Mouse (Mus musculus): ENCODE results near the gene Atp13a3. TPM values are rescaled to one million over a fixed set of nuclear protein-coding genes. Genes with fewer than 3 reads are reported as not detected.
"Not testable (repeated sequence)": the region's sequence is repeated elsewhere in the genome, so short reads cannot be mapped to it uniquely, and the experiment has no call there.

Gene Atp13a3
- total RNA-seq, 2 experiments from 2014 or later, result 59.8 to 65.4 TPM

DNA sequence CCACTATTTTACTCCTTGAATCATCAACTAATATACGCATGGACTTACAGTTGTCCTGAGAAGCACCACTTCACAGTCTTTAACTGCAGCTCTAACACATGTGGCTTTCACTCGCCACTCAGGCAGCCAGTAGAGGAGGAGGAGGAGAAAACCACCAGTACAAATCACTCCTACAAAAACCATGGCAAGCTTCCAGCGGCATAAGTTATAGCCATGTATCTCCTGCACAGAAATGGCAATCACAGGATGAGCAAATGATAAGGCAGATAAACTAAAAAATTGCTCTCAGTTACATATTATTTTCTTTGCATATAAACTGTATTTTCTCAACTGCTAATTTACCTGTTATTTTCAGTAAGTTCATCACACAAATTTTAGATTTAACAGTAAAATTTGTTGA is 43.2 kb downstream of the Atp13a3 start:
- no peak for DNase-seq (ENCODE audit: low spot score in 2 of 2)

DNA sequence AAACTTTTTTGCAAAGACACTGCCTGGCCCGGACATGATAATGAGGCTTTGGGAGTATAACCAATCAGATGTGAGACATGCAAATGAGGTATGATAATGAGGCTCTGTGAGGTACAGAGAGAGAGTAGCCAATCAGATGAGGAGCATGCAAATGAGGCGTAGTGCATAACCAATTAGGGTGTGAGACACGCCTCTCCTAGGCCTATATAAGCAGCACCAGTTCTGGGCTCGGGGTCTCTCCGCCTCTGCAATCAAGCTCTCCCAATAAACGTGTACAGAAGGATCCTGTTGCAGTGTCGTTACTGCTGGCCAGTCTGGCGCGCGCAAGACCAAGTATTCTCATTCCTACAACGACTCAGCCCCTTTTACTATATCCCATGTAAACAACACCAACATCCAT is 52.3 kb downstream of the Atp13a3 start:
- DNase-seq (ENCODE audit: low spot score in 2 of 2), result not testable (repeated sequence)

DNA sequence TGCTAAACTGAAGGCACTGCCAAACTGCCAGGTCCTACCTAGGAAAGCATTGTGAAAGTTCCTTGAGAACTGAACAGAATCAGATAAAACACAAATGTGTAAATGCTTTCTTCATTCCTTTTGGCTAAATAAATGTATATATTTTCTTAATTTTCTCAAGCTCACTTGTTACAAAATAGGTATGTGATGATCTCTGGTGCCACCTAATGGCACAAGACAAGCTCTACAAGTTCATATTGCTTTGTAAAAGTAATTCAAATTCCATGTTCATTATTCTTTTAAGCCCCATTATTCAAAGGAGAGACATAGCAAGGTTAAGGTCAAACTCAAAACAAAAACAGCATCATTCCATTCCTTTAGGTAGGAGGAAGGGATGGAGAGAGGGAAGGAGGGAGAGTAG is 91.5 kb downstream of the Atp13a3 start:
- DNase-seq (ENCODE audit: low spot score in 2 of 2), result no peak

DNA sequence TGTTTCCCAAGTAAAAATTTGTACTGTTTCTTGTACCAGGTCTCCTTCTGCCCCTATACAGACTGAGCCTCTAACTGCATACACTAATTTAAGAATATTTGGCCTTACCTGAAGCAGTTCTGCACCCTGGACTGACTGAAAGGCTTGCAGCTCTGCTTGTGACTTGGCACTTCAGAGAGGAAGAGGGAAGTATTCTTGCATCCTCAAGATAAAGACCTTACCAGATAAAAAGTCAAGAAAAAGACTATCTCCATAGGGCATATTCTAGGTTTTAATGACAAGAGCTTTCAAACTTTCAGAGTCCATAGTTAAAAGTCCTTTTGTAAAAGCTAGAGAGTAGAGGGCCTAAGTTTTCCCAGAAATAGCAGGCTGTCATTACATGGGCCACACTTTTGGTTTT is 95.1 kb downstream of the Atp13a3 start, which contains the start of gene Gp5:
Gene Gp5, minus strand, starts transcription at position 133 of the 400 bp plus-strand sequence.
- no peak for DNase-seq (ENCODE audit: low spot score in 2 of 2)

DNA sequence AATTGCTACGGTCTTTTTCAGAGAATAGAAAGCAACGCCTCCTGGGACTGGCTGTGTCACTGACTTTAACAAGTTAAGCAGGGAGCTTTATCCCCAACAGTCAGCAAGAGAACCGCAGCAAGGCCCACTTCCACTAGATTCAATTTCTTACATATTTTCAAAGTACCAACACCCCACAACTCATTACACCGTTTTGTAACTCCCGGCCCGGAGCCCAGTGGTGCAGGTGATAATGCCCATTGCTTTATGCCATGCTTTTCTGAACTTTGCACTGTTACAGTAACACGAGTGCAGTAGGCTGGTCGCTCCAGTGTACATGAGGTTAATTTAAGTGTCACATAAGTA is 95.6 kb downstream of the Atp13a3 start:
- no peak for DNase-seq (ENCODE audit: low spot score in 2 of 2)

DNA sequence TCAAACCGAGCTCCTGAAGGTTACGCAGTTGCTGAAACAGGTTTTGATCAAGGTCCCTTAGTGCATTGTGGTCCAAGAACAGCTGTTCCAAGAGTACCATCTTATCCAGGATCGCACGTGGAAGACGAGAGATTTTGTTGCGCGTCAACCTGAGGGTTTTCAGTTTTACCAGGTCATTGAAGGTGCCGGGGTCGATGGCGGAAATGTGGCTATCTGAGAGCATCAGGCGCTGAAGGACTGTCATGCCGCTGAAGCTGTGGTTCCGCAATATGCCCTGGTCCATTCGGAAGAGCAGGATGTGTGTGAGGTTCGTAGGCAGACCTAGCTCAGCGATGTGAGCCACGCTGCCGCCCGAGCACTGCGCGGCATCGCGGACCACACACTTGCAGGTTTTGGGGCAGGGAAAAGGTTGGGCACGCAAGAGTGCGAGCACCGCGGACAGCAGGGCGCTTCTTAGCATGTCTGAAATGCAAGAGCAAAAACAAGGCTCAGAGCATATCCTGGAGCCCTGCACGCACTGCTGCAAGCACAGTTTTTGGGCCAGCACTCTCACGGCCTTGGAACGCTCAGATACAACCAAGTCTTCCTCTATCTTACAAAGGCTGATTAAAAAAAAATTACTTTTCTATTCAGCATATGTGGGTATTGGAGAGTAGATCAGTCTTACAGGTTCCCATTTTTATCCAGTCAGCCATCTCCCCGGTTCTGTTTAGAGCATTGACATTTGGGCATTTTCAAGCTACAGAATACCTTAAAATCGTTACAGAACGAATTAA is 96.2 kb downstream of the Atp13a3 start:
- no peak for DNase-seq (ENCODE audit: low spot score in 2 of 2)

DNA sequence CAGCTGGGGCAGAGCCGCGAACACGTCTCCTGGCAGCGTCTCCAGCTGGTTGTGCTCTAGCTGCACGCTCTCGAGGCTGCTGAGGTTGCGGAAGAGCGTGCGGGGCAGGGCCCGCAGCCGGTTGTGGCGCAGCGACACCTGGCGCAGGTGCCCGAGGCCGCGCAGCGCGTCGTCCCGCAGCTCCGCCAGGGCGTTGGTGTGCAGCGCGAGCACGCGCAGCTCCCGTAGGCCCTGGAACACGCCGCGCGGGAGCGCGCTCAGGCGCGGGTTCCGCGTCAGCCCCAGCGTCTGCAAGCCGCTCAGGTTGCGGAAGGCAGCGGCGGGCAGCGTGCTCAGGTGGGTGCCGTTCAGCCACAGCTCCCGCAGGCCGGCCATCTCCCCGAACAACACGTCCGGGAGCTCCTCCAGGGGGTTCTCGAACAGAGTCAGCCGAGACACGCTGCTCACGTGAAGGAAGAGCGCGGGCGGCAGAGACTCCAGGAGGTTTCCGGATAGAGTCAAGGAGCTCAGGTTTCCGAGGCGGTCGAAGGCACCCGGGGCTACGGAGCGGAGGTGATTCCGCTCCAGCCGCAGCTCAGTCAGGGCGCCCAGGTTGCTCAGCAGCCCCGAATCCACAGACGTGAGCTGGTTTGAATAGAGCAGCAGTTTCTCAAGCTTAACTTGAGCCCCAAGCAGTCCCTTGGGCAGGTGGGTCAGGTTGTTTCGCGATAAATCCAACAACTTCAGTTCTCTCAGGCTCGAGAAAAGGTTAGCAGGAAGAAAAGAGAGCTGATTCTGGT is 97.0 kb downstream of the Atp13a3 start:
- peak in 1 of 2 experiments; percentile 8 for DNase-seq (ENCODE audit: low spot score in 2 of 2)

DNA sequence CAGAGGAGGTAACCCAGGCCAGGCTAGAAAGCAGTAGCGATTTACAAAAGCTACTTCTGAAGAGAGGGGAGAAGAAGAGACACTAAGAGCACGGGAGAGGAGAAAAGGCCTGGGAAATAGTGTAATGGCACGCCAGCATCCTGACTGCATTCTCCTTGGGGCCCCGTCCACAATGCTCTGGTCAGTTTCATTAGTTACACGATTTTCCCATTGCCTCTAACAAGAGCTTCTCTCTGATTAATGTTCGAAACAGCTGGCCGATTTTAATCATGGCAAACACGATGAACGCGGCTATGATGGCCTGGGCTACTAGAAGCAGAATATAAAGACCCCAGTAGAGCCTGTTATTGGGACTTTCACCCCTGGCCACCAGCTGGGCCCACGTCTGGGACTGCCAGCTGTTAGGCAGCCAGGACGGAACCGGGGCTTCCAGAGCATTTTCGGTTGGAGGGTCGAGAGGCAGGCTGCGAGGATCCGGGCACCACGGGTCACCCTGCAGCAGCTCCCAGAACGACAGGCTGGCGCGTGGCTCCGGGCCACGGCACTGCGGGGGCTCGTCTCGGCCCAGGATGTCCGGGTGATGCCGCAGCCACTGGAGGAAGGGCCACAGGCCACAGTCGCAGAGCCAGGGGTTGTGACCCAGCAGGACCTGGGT is 97.7 kb downstream of the Atp13a3 start:
- no peak for DNase-seq (ENCODE audit: low spot score in 2 of 2)

DNA sequence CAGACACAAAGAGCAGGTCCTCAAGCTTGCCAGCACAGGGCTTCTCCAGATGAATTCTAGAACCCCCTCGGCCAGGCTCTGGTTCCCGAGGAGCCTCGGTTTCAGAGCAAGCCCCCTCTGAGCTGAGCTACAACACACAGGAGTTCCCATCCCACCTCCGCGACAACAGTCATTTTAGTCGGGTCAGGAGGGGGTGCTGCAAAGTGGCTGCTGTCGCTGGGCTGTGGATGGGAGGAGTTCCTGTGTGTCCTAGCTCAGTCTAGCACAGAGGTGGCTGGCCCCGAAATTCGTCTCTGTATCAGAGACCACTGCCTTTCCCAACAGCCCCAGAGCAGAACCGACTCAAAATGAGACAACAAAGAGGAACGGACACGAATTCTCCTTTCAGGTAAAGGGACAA is 98.5 kb downstream of the Atp13a3 start:
- no peak for DNase-seq (ENCODE audit: low spot score in 2 of 2)

DNA sequence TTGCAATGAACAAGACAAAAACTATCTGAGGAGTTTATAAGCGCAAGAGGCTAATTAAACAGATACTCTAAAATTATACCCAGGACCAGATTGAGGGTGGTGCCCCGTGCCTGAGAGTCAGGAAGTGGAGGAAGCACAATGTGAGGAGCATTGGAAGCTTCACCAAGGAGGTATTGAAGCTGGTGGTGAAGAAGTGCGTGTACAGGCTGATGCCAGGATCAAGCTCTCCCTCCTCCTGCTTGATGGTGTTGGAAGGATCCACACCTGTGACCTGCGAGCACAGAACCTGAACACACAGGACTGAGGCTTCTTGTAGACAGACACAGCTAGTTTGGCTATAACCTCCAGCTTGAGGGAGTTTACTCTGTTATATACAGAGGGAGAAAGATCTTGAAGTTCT is 99.7 kb downstream of the Atp13a3 start:
- no peak for DNase-seq (ENCODE audit: low spot score in 2 of 2)

DNA sequence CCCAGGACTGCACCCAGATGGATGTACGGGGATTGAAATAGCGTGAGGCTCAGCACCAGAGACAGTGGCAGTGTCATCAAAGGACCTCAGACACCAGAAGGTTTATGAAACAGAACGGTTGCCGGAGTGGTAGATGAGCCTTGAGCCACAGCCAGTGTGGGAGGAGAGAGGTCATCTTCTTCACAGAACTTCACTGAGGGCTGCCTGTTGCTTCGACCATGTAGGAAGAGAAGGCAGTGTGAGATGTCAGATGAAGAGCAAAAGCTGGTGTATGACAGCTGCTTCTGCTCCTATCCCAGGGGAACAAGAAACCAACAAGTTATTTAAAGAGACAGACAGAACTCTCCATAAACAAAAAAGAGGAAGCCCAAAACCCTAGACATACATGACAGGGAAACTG is 101.5 kb downstream of the Atp13a3 start:
- no peak for DNase-seq (ENCODE audit: low spot score in 2 of 2)

DNA sequence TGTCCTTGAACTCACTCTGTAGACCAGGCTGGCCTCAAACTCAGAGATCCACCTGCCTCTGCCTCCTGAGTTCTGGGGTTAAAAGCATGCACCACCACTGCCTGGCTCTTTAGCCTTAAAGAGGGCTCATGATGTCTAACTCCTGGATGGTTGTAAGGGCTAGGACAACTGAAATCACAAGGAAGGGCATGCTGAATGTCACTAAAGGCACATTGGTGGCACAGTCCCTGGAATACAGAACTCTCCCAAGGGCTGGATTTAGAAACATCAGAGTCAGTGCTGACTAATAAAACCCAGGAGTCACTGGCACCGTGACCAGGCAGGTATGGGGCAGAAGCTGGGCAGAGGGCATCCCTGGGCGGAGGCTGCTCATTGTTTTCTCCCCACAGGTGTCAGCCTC is 102.4 kb downstream of the Atp13a3 start:
- no peak for DNase-seq (ENCODE audit: low spot score in 2 of 2)

DNA sequence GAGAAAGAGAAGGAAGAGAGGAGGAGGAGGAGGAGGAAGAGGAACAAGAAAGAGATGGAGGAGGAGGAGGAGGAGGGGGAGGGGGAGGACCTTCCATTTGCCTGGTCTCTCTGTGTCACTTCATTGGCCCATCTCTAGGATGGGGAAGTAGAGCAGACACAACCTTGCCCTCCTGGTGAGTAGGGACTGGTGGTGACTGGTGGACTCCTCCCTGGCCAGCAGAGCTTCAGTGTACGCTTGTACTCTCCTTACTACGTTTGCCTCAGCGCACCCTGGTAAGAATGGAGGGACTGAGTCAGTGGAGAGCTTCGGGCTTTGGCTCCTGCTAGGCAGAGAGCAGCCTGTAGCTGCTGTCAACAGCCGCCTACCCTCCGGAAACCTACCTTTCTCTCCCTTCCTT is 103.1 kb downstream of the Atp13a3 start:
- DNase-seq (ENCODE audit: low spot score in 2 of 2), result no peak

DNA sequence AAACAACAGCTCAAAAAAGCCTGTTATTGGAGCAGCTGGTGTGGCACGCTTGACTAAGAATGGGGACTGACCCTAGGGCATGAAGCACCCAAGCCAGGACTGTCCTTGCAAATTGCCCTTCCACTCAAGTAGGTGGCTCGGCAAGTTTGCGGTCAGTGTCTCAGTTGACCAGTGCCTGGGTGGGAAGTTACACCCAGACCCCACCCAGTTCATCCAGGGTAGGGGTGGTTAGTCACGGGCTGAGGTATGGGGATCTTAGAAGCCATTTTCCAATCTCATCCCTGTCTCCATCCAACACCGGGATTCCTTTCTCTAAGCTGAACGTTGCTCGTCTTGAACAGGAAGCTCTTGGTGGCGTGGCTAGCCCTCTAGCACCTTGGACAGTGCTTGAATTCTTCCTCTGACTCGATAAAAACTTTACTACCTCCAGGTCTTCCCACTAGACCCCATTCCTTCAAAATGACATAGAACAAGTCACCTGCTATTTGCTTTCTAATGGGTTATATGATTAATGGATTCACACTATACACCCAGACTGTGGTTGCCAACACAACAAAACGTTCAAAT is 106.0 kb downstream of the Atp13a3 start:
- no peak for DNase-seq (ENCODE audit: low spot score in 2 of 2)

DNA sequence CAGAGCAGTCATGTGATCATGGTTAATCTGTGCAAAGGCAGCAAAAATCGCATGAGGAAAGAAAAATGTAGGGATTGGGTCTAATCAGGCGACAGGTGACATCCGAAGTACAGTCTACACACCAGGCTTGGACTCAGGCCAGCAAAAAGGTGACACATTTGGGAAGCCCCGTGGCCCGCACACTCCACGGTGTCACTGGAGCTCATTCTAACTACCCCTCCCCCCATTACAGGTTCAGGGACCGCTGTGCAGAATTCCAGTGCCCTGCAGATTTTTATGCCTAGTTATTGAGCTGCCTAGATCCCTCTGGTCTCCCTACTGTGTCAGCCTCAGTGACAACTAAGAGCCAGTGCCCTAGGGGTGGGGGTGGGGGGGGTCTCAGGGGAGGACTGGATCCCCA is 108.3 kb downstream of the Atp13a3 start:
- no peak for DNase-seq (ENCODE audit: low spot score in 2 of 2)

DNA sequence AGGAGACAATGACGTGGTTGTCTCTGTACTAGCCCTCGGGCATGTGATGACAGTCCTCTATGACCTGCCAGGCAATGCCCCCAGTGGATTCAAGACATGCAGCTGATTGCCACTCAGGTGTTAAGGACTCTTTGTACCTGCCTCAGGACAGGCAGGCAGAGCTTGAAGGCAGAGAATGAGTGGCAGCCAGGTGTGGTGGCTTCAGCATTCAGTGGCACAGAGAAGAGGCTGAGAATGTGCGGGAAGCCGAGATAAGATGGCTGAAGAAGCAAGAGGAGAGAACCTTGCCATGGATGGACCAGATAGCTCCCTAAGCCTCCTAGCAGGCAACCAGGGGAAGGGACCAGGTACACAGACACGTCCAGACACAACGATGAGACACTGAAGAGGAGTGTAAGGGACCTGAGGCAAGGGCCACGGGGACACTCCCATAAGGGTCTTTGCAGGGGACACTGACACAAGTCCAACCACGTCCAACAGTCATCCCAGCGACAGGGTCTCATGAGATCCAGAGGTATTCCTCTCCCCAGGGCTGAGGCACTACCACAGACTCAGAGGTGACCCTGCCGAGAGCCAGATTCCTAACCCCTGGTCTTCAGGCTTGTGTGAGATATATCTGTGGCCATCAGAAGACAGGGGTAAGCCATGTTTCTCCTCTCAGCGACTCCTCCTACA is 109.0 kb downstream of the Atp13a3 start:
- DNase-seq (ENCODE audit: low spot score in 2 of 2), result no peak

DNA sequence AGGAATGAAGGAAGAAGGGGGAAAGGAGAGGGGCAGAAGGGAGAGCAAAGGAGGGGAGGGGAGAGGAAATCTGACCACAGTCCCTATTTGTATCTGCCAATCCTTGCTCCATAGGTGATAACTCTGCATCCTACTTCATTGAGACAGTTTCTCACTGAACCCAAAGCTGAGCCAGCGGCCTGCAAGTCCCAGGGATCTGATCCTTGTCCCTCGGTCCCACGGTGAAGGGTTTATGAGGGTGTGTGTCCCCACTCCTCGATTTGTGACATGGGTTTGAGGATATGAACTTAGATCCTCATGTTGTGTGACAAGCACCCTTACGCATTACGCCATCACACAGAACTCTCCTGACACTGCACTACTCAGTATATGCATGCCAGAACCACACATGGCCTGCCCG is 110.7 kb downstream of the Atp13a3 start:
- no peak for DNase-seq (ENCODE audit: low spot score in 2 of 2)

DNA sequence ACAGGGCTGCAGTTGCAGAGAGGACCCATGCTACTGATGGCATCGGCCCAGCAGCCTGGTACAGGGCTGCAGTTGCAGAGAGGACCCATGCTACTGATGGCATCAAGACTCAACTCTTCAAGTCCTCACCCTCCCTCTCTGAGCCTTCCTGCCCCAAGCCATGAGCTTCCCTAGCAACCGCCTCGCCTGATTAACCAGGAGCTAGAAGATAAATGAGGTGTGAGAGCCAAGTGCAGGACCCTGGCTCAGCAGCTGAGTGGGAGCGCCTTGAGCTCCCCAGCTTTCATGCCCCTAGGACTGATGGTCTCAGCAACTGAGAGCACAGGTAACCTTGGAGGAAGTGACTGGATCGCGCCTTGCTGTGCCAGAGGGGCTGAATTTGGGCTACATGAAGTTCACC is 115.3 kb downstream of the Atp13a3 start:
- no peak for DNase-seq (ENCODE audit: low spot score in 2 of 2)

DNA sequence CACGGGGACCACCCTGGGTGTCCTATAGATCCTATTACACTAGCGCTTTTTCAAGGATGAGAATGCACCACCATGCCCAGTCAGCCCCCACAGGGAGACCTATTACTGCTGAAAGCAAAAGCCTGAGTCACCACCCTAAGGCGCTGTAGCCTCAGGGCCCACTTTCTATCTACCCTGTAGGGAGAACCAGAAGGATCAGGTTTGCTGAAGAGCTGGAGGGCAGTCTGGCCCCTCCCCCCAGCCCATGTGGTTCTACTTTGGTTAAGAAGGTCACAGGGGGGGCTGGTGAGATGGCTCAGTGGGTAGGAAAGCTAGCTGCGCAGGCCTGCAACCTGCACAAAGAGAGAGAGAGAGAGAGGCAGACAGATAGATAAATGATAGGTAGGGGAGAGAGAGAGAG is 120.1 kb downstream of the Atp13a3 start:
- no peak for DNase-seq (ENCODE audit: low spot score in 2 of 2)

DNA sequence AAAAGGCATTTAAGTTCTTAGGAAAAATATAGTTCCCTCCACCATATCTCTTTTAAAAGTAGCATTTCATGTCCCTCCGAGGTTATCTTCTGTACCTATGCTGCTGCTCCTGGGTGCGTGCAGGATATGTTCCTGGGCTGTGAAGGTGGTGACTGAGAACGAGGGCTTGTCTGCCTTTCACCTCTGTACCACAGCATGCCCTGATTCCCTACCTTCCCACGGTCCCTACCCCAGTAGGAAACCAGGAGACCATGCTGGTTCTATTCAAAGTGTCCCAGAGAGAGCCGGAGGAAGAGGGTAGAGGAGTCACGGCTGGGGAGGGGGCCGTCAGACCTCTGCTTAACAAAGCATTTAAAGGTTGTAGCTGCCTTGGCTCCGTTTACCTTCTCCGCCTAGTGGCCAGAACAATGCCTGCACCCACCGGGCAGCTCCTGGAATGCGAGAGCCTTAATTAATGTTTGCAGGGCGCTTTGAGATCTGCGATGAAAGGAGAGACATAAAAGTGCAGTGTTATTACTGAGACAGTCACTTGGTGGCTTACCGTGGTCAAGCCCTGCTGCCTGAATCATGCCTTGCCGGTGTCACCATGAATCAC is 121.9 kb downstream of the Atp13a3 start:
- no peak for DNase-seq (ENCODE audit: low spot score in 2 of 2)

Measured in adrenal gland, postnatal 4 days (tissue).